8 mouse cellular contexts compared by ENCODE assay signal in the genomic region with DNA sequence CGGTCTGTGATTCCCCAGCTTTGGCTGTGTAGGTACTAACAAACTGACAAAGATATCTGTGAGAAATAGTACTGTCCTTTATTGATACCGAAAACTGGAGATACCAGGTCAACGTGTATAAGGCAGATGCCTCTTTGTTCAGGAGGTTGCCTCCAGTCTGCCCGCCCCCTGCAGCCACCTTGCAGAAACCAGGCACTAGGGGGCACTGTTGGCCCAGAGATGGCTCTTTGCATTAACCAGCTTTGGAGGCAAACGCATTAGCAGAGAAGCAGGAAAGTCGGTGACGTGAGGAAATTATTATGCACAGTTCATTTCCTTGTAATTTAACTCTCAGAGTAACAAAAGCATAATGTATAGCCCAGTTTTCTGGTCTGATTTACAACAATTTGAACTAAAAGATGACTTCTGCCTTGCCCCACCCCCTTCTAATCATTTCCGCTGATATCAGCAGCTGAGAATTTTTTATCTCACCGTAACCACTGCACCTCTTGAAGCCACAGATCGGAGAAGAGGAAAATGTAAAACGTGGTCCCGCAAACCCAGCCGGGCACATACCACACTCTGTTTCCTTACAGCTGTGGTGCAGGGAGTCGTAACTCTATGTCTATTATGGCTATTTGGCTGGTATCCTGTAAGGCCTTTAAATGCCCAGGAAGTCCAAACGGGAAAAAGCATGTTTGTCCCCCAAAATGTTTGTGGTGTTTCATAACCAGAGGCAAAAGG.
DNase-seq lines count a peak whose midpoint lies in the region; ATAC-seq and TF ChIP-seq lines count a peak whose summit lies in the region.

No protein-coding gene starts in this region.

- H3K79me2 ChIP-seq in liver, adult 2 months (ENCODE audit: control insufficient read depth, insufficient read depth, low read length) = no peaks in the 10 kb centered on the region
- no peaks in the 10 kb centered on the region for H3K79me2 ChIP-seq in myocyte (ENCODE audit: control insufficient read depth, insufficient read depth)

- no peak for ATAC-seq in heart, embryonic 13.5 days (ENCODE audit: extremely low read depth, insufficient number of reproducible peaks, low FRiP score, low TSS enrichment)
- no peak; the same call in 1 of the 2 replicates for ATAC-seq in kidney, postnatal 0 days (replicated peaks; ENCODE audit: low FRiP score, low read depth)

- H3K4me1 ChIP-seq in embryonic fibroblast, embryonic 13.5 days (ENCODE audit: control insufficient read depth, insufficient read depth, low read length) = peaks cover 5% of the 10 kb centered on the region; the same call in 1 of the 2 replicates
- peaks cover 6% of the 10 kb centered on the region for H3K4me1 ChIP-seq in heart, embryonic 13.5 days
- no peaks in the 10 kb centered on the region for H3K4me1 ChIP-seq in kidney, postnatal 0 days (replicated peaks; ENCODE audit: insufficient read depth, low read length)
- no peaks in the 10 kb centered on the region; the same call in 1 of the 2 replicates for H3K4me1 ChIP-seq in liver, adult 2 months (ENCODE audit: control insufficient read depth, insufficient read depth, low read length)

- no peak for TF ChIP-seq POLR2A in embryonic fibroblast, embryonic 13.5 days (IDR thresholded peaks at IDR 0.05; ENCODE audit: low read depth, low read length)
- TF ChIP-seq POLR2A in liver, adult 2 months (IDR thresholded peaks at IDR 0.05; ENCODE audit: extremely low read depth, insufficient read depth, low read length) = no peak
- TF ChIP-seq POLR2A in myocyte (IDR thresholded peaks at IDR 0.05; ENCODE audit: insufficient read length, low read depth) = no peak

- no peaks in the 10 kb centered on the region for H3K27me3 ChIP-seq in heart, embryonic 13.5 days (replicated peaks)
- H3K27me3 ChIP-seq in kidney, postnatal 0 days (ENCODE audit: insufficient read depth, low read length) = no peaks in the 10 kb centered on the region
- H3K27me3 ChIP-seq in liver, adult 2 months (ENCODE audit: control insufficient read depth, insufficient read depth, low read length) = no peaks in the 10 kb centered on the region
- peaks cover 11% of the 10 kb centered on the region for H3K27me3 ChIP-seq in myocyte (ENCODE audit: control insufficient read depth, insufficient read depth, insufficient read length)
- H3K27me3 ChIP-seq in splenic B cell, adult 2 months (ENCODE audit: control insufficient read depth, insufficient read depth, low read length, poor library complexity, severe bottlenecking) = no peaks in the 10 kb centered on the region

- peak; percentile 87 for DNase-seq in B cell, adult 2 months
- DNase-seq in brain, adult 2 months (ENCODE audit: low read depth, low spot score) = peak; percentile 90
- peak; percentile 95 for DNase-seq in kidney, postnatal 0 days (ENCODE audit: low spot score)
- peak; percentile 29 for DNase-seq in liver, adult 2 months (ENCODE audit: extremely low read depth, low read depth, low spot score)
- DNase-seq in splenic B cell, adult 2 months (ENCODE audit: low read depth, low spot score) = peak; percentile 72

- peak overlapping the region; percentile 65 for H3K9ac ChIP-seq in heart, embryonic 13.5 days
- no peak overlapping the region for H3K9ac ChIP-seq in kidney, postnatal 0 days (ENCODE audit: low read depth, low read length)
- no peak overlapping the region for H3K9ac ChIP-seq in liver, adult 2 months (ENCODE audit: low read depth, low read length)

- 10% methylated on average over 15 of the region's 15 CpGs for WGBS in heart, embryonic 13.5 days
- WGBS in kidney, postnatal 0 days = 15% methylated on average over 15 of the region's 15 CpGs
- 25% methylated on average over 15 of the region's 15 CpGs for WGBS in liver, adult 2 months

- H3K9me3 ChIP-seq in heart, embryonic 13.5 days = no peaks in the 10 kb centered on the region
- H3K9me3 ChIP-seq in kidney, postnatal 0 days (replicated peaks; ENCODE audit: low read length) = no peaks in the 10 kb centered on the region

- TF ChIP-seq CTCF in embryonic fibroblast, embryonic 13.5 days (IDR thresholded peaks at IDR 0.05; ENCODE audit: borderline replicate concordance, insufficient read depth, low read length) = peak; percentile 82
- TF ChIP-seq CTCF in kidney, postnatal 0 days (IDR thresholded peaks at IDR 0.05; ENCODE audit: low read depth) = peak; percentile 98
- peak; percentile 97 for TF ChIP-seq CTCF in liver, adult 2 months (IDR thresholded peaks at IDR 0.05; ENCODE audit: low read depth, low read length)

- no peaks in the 10 kb centered on the region for H3K36me3 ChIP-seq in heart, embryonic 13.5 days
- H3K36me3 ChIP-seq in kidney, postnatal 0 days (ENCODE audit: insufficient read depth, low read length) = no peaks in the 10 kb centered on the region
- no peaks in the 10 kb centered on the region for H3K36me3 ChIP-seq in liver, adult 2 months (ENCODE audit: control insufficient read depth, insufficient read depth, low read length)
- no peaks in the 10 kb centered on the region for H3K36me3 ChIP-seq in myocyte (ENCODE audit: control insufficient read depth, insufficient read depth)
- H3K36me3 ChIP-seq in splenic B cell, adult 2 months (ENCODE audit: control insufficient read depth, insufficient read depth, low read length, poor library complexity, severe bottlenecking) = no peaks in the 10 kb centered on the region

- no peak overlapping the region for H3K4me3 ChIP-seq in embryonic fibroblast, embryonic 13.5 days (ENCODE audit: insufficient read depth, low read length)
- H3K4me3 ChIP-seq in heart, embryonic 13.5 days = peak overlapping the region; percentile 45
- peak overlapping the region; percentile 21 for H3K4me3 ChIP-seq in kidney, postnatal 0 days (replicated peaks; ENCODE audit: low read depth, low read length)
- no peak overlapping the region for H3K4me3 ChIP-seq in liver, adult 2 months (ENCODE audit: insufficient read depth, low read depth, low read length)
- no peak overlapping the region for H3K4me3 ChIP-seq in myocyte

- no peak overlapping the region for H3ac ChIP-seq in myocyte (ENCODE audit: control insufficient read depth, insufficient read length)

- peak overlapping the region; percentile 77 for H3K4me2 ChIP-seq in heart, embryonic 13.5 days
- peak overlapping the region; percentile 58 for H3K4me2 ChIP-seq in kidney, postnatal 0 days (ENCODE audit: low read length)
- H3K4me2 ChIP-seq in myocyte (ENCODE audit: low read depth) = peak overlapping the region; percentile 18

- H3K27ac ChIP-seq in embryonic fibroblast, embryonic 13.5 days (ENCODE audit: insufficient read depth, low read length) = no peak overlapping the region
- no peak overlapping the region for H3K27ac ChIP-seq in heart, embryonic 13.5 days (replicated peaks)
- H3K27ac ChIP-seq in kidney, postnatal 0 days = no peak overlapping the region
- no peak overlapping the region for H3K27ac ChIP-seq in liver, adult 2 months (replicated peaks; ENCODE audit: insufficient read depth, low read depth, low read length)

TF ChIP-seq in myocyte, 11 proteins besides CTCF, POLR2A, EP300 and RAD21:
- TF ChIP-seq USF1 (IDR thresholded peaks at IDR 0.05; ENCODE audit: low read depth) (no peak), E2F4 (IDR thresholded peaks at IDR 0.05; ENCODE audit: insufficient read depth) (no peak), REST (IDR thresholded peaks at IDR 0.05; ENCODE audit: insufficient read depth, insufficient read length) (no peak), TCF12 (IDR thresholded peaks at IDR 0.05; ENCODE audit: insufficient read depth, poor library complexity, severe bottlenecking) (no peak), MYOD1 (IDR thresholded peaks at IDR 0.05; ENCODE audit: control insufficient read depth in 1 of 3, insufficient read length in 2 of 3, low read depth in 2 of 3) (no peak), SRF (IDR thresholded peaks at IDR 0.05; ENCODE audit: control insufficient read depth, insufficient read length, low read depth) (no peak), TCF3 (IDR thresholded peaks at IDR 0.05; ENCODE audit: insufficient read length, low read depth) (no peak), MYOG (IDR thresholded peaks at IDR 0.05; ENCODE audit: control insufficient read depth in 1 of 3, insufficient read depth in 1 of 3, insufficient read length in 2 of 3, low read depth in 2 of 3) (no peak), POLR2AphosphoS2 (IDR thresholded peaks at IDR 0.05; ENCODE audit: insufficient read length, low read depth) (no peak), CEBPB (IDR thresholded peaks at IDR 0.05; ENCODE audit: insufficient read depth, poor library complexity, severe bottlenecking) (no peak), MAX (IDR thresholded peaks at IDR 0.05; ENCODE audit: low read depth) (no peak)

Comparison
In these comparisons a context has a peak if more than half of its experiments do, and no peak if none do; other contexts are left out.
1. DNase-seq: peak in every context shown above with its lines; median percentile 95 in kidney, postnatal 0 days; 90 in brain, adult 2 months; 87 in B cell, adult 2 months; 72 in splenic B cell, adult 2 months; 29 in liver, adult 2 months.
2. H3K4me3 ChIP-seq: peak in heart, embryonic 13.5 days (single experiment) and kidney, postnatal 0 days (single experiment); none in embryonic fibroblast, embryonic 13.5 days (single experiment), liver, adult 2 months (single experiment) and myocyte (single experiment).
3. H3K4me2 ChIP-seq: peak in every context shown above with its lines; median percentile 77 in heart, embryonic 13.5 days; 58 in kidney, postnatal 0 days; 18 in myocyte.
4. Peak in every context shown above with its lines, with median percentiles within 50 percentile points of each other: CTCF ChIP-seq.